Mouse (Mus musculus) forebrain, embryonic 15.5 days (tissue): Measurements from ENCODE around the gene Mcoln3. TPM values are rescaled to one million over a fixed set of nuclear protein-coding genes. Genes with fewer than 3 reads are reported as not detected.

Experiments
- ATAC-seq: fragments of 200-750 bp; cut with Nextera tagmentation; replicated peaks from 2 replicates; pipeline ENCODE4 v1.8.0; 2017; ENCODE audit warnings: mild to moderate bottlenecking, moderate TSS enrichment, moderate library complexity
- H3K27ac ChIP-seq: fragments of 300-500 bp; sonication (generic); replicated peaks from 2 replicates; pipeline ENCODE4 v1.5.1; 2015; ENCODE audit warnings: mild to moderate bottlenecking, inconsistent platforms
- H3K27me3 ChIP-seq: fragments of 300-500 bp; sonication (generic); 2 replicates; pipeline ENCODE4 v1.6.1; 2015; ENCODE audit warnings: inconsistent platforms
- H3K36me3 ChIP-seq: fragments of 300-500 bp; sonication (generic); 2 replicates; pipeline ENCODE4 v1.6.1; 2015; ENCODE audit warnings: mild to moderate bottlenecking, inconsistent platforms
- H3K4me1 ChIP-seq: fragments of 300-500 bp; sonication (generic); 2 replicates; pipeline ENCODE4 v1.6.1; 2015; ENCODE audit warnings: inconsistent platforms
- H3K4me2 ChIP-seq: fragments of 300-500 bp; sonication (generic); replicated peaks from 2 replicates; pipeline ENCODE4 v1.6.1; 2015; ENCODE audit warnings: mild to moderate bottlenecking, inconsistent platforms
- H3K4me3 ChIP-seq: fragments of 300-500 bp; sonication (generic); 2 replicates; pipeline ENCODE4 v1.5.1; 2015; ENCODE audit warnings: mild to moderate bottlenecking, inconsistent platforms
- H3K9ac ChIP-seq: fragments of 300-500 bp; sonication (generic); replicated peaks from 2 replicates; pipeline ENCODE4 v1.6.1; 2015; ENCODE audit warnings: mild to moderate bottlenecking, inconsistent platforms
- H3K9me3 ChIP-seq: fragments of 300-500 bp; sonication (generic); 2 replicates; pipeline ENCODE4 v1.6.1; 2016; ENCODE audit warnings: inconsistent platforms
- WGBS: fragments of 180-500 bp; shearing (Covaris S2); methylation state at CpG from one replicate; pipeline ENCODE4 v1.1.7; 2015; ENCODE audit warnings: mixed read lengths; 5-methylcytosine and 5-hydroxymethylcytosine counted together
- polyA plus RNA-seq: library from polyadenylated mRNA; unstranded; fragments of >200 nt; fragmentation: Nextera tagmentation; extraction: Ambion mirVana; gene quantifications from 2 replicates; pipeline ENCODE4 v1.2.1, GENCODE M21; 2015

Gene Mcoln3
- polyA plus RNA-seq, result 0.23 and 0.67 TPM in 2 replicates

- H3K4me3 ChIP-seq, result no peak within 1 kb of the TSS
- peaks cover 19% of the 10 kb centered on the region for H3K27me3 ChIP-seq
- no peak within 1 kb of the TSS for H3K4me2 ChIP-seq
- H3K36me3 ChIP-seq, result no peaks in the 10 kb centered on the region
- ATAC-seq, result no peak
- 12% methylated on average over 35 of the region's 35 CpGs for WGBS
- no peak within 1 kb of the TSS for H3K9ac ChIP-seq
- H3K27ac ChIP-seq, result no peak within 1 kb of the TSS
- no peaks in the 10 kb centered on the region for H3K9me3 ChIP-seq
- 0 out of 2 replicates have a peak, but pooled peaks cover 5% of the 10 kb centered on the region for H3K4me1 ChIP-seq
These were observed at the start of gene Mcoln3 for GRCm38 (mm10) chr3:146117258-146117996. Gene Mcoln3 (plus strand): TSS chr3:146117450.

GRCm38 (mm10) chr3:146069276-146069675, 48.0 kb upstream of the Mcoln3 start:
- H3K27ac ChIP-seq, result no peak overlapping the region
- no peaks in the 10 kb centered on the region for H3K9me3 ChIP-seq
- H3K27me3 ChIP-seq, result no peaks in the 10 kb centered on the region
- no peak overlapping the region for H3K4me3 ChIP-seq
- H3K4me1 ChIP-seq, result no peaks in the 10 kb centered on the region
- H3K9ac ChIP-seq, result no peak overlapping the region
- H3K36me3 ChIP-seq, result no peaks in the 10 kb centered on the region
- 47% methylated on average over 4 of the region's 4 CpGs for WGBS
- H3K4me2 ChIP-seq, result no peak overlapping the region
- no peak for ATAC-seq

- Histone ChIP-seq H3K4me2 (no peak overlapping the region), H3K36me3 (no peaks in the 10 kb centered on the region), H3K9ac (no peak overlapping the region), H3K9me3 (no peaks in the 10 kb centered on the region), H3K4me3 (no peak overlapping the region), H3K27ac (no peak overlapping the region), H3K27me3 (no peaks in the 10 kb centered on the region), H3K4me1 (no peaks in the 10 kb centered on the region)
- WGBS, result 73% methylated on average over 7 of the region's 7 CpGs
- ATAC-seq, result peak; percentile 38; the same call in 1 of the 2 replicates
These were observed 44.5 kb upstream of the Mcoln3 start for GRCm38 (mm10) chr3:146072780-146073179.

GRCm38 (mm10) chr3:146080241-146080640, 37.0 kb upstream of the Mcoln3 start:
- Histone ChIP-seq H3K36me3 (no peaks in the 10 kb centered on the region), H3K4me3 (no peak overlapping the region), H3K4me2 (no peak overlapping the region), H3K4me1 (no peaks in the 10 kb centered on the region), H3K27me3 (no peaks in the 10 kb centered on the region), H3K27ac (no peak overlapping the region), H3K9ac (no peak overlapping the region), H3K9me3 (no peaks in the 10 kb centered on the region)
- ATAC-seq, result no peak
- WGBS, result 91% methylated on average over 12 of the region's 12 CpGs

- WGBS, result 87% methylated on average over 13 of the region's 13 CpGs
- Histone ChIP-seq H3K9me3 (no peaks in the 10 kb centered on the region), H3K4me2 (no peak overlapping the region), H3K27ac (no peak overlapping the region), H3K27me3 (no peaks in the 10 kb centered on the region), H3K4me3 (no peak overlapping the region), H3K4me1 (no peaks in the 10 kb centered on the region), H3K9ac (no peak overlapping the region), H3K36me3 (no peaks in the 10 kb centered on the region)
- no peak for ATAC-seq
These were observed 26.1 kb upstream of the Mcoln3 start for GRCm38 (mm10) chr3:146090988-146091657.

- 87% methylated on average over 10 of the region's 10 CpGs for WGBS
- Histone ChIP-seq H3K4me3 (no peak overlapping the region), H3K4me2 (no peak overlapping the region)
These were observed 22.2 kb upstream of the Mcoln3 start for GRCm38 (mm10) chr3:146095066-146095465.

GRCm38 (mm10) chr3:146096986-146097385, 20.3 kb upstream of the Mcoln3 start:
- Histone ChIP-seq H3K4me2 (no peak overlapping the region), H3K4me1 (no peaks in the 10 kb centered on the region), H3K27me3 (no peaks in the 10 kb centered on the region), H3K27ac (no peak overlapping the region), H3K9ac (no peak overlapping the region), H3K4me3 (no peak overlapping the region), H3K36me3 (no peaks in the 10 kb centered on the region), H3K9me3 (no peaks in the 10 kb centered on the region)
- 92% methylated on average over 7 of the region's 7 CpGs for WGBS
- ATAC-seq, result no peak

More at GRCm38 (mm10) chr3:146095066-146095465, 22.2 kb upstream of the Mcoln3 start:
- H3K36me3 ChIP-seq, result no peaks in the 10 kb centered on the region
- H3K27me3 ChIP-seq, result no peaks in the 10 kb centered on the region
- H3K9ac ChIP-seq, result no peak overlapping the region
- ATAC-seq, result no peak
- H3K27ac ChIP-seq, result no peak overlapping the region
- H3K9me3 ChIP-seq, result no peaks in the 10 kb centered on the region
- H3K4me1 ChIP-seq, result no peaks in the 10 kb centered on the region

- Histone ChIP-seq H3K9me3 (no peaks in the 10 kb centered on the region), H3K4me2 (no peak overlapping the region), H3K4me3 (no peak overlapping the region), H3K27ac (no peak overlapping the region), H3K36me3 (no peaks in the 10 kb centered on the region), H3K27me3 (no peaks in the 10 kb centered on the region), H3K4me1 (no peaks in the 10 kb centered on the region), H3K9ac (no peak overlapping the region)
- 87% methylated on average over 4 of the region's 4 CpGs for WGBS
- no peak for ATAC-seq
These were observed 19.4 kb upstream of the Mcoln3 start for GRCm38 (mm10) chr3:146097861-146098260.

- H3K36me3 ChIP-seq, result no peaks in the 10 kb centered on the region
These were observed 17.3 kb upstream of the Mcoln3 start for GRCm38 (mm10) chr3:146099925-146100324.

GRCm38 (mm10) chr3:146102049-146102448, 15.2 kb upstream of the Mcoln3 start:
- Histone ChIP-seq H3K27ac (no peak overlapping the region), H3K4me3 (no peak overlapping the region), H3K36me3 (no peaks in the 10 kb centered on the region), H3K4me2 (no peak overlapping the region), H3K9me3 (no peaks in the 10 kb centered on the region), H3K4me1 (peaks cover 3% of the 10 kb centered on the region), H3K9ac (no peak overlapping the region), H3K27me3 (no peaks in the 10 kb centered on the region)
- WGBS, result 65% methylated on average over 6 of the region's 6 CpGs
- ATAC-seq, result no peak

More at GRCm38 (mm10) chr3:146099925-146100324, 17.3 kb upstream of the Mcoln3 start:
- ATAC-seq, result no peak
- no peaks in the 10 kb centered on the region for H3K4me1 ChIP-seq
- no peaks in the 10 kb centered on the region for H3K27me3 ChIP-seq
- no peak overlapping the region for H3K4me2 ChIP-seq
- H3K4me3 ChIP-seq, result no peak overlapping the region
- no peaks in the 10 kb centered on the region for H3K9me3 ChIP-seq
- H3K27ac ChIP-seq, result no peak overlapping the region
- no peak overlapping the region for H3K9ac ChIP-seq

- H3K27me3 ChIP-seq, result no peaks in the 10 kb centered on the region
- no peaks in the 10 kb centered on the region for H3K36me3 ChIP-seq
- H3K9me3 ChIP-seq, result no peaks in the 10 kb centered on the region
- peak overlapping the region; percentile 43 for H3K4me3 ChIP-seq
- peak overlapping the region; percentile 17; the same call in 1 of the 2 replicates for H3K9ac ChIP-seq
- WGBS, result 5% methylated on average over 18 of the region's 18 CpGs
- peak overlapping the region; percentile 81 for H3K4me2 ChIP-seq
- peak; percentile 70 for ATAC-seq
- no peak overlapping the region for H3K27ac ChIP-seq
- H3K4me1 ChIP-seq, result peaks cover 8% of the 10 kb centered on the region
These were observed 10.0 kb upstream of the Mcoln3 start for GRCm38 (mm10) chr3:146107116-146107849.
